In the genomic region with DNA sequence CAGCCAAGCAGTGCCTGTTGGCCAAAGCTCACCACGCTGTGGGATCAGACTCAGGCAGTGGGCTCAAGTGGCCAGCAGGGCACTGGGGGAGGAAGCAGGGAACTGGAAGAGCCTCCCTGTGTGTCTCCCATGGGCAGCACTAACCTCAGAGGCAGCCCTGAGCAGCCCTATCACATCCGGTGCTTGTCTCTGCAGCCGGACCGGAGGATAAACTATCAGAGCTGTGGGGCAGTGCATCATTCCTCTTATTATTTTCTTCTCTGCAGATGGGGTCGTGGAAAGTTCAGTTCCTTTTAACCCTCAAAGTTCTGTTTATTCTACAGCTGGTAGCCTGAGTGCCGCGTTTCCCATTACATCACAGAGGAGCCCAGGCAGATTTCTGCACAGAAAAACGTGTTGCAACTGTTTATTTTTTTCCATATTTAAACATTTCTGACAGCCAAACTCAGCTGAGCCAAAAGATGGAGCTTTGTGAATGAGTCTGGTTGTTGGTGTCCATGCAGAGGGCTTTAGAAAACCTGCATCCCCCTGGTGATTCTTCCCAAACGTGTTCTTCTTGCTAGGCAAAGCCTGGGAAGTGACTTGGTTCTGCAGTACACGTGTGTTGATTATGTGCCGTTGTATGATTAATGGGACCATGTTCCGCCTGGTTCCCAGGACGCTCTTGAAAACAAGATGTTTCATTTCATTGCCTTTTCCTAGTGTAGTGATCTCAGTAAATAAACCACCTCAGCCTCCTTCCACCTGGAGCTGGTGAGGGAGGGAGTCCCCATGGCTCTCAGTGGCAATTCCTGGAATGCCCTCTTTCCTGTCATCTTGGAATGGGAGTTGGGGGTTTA, we compare ENCODE assay signal across 8 mouse cellular contexts.
DNase-seq lines count a peak whose midpoint lies in the region; ATAC-seq lines count a peak whose summit lies in the region.

No protein-coding gene starts in this region.

- H3K9me3 ChIP-seq in heart, embryonic 10.5 days = no peaks in the 10 kb centered on the region
- no peaks in the 10 kb centered on the region for H3K9me3 ChIP-seq in kidney, embryonic 15.5 days (replicated peaks)
- no peaks in the 10 kb centered on the region for H3K9me3 ChIP-seq in lung, embryonic 16.5 days (ENCODE audit: control insufficient read depth, low read length)

- peaks cover 69% of the 10 kb centered on the region for H3K4me1 ChIP-seq in heart, embryonic 10.5 days
- H3K4me1 ChIP-seq in kidney, embryonic 15.5 days = peaks cover 76% of the 10 kb centered on the region
- peaks cover 68% of the 10 kb centered on the region for H3K4me1 ChIP-seq in lung, embryonic 16.5 days (replicated peaks; ENCODE audit: control insufficient read depth, insufficient read depth, low read length)

- WGBS in heart, embryonic 10.5 days = 47% methylated on average over 13 of the region's 13 CpGs
- WGBS in kidney, embryonic 15.5 days = 13% methylated on average over 13 of the region's 13 CpGs
- WGBS in lung, embryonic 16.5 days = 9% methylated on average over 13 of the region's 13 CpGs

- H3K36me3 ChIP-seq in heart, embryonic 10.5 days = peaks cover 5% of the 10 kb centered on the region; the same call in 1 of the 2 replicates
- H3K36me3 ChIP-seq in kidney, embryonic 15.5 days = no peaks in the 10 kb centered on the region; the same call in 1 of the 2 replicates
- no peaks in the 10 kb centered on the region for H3K36me3 ChIP-seq in lung, embryonic 16.5 days (ENCODE audit: control insufficient read depth, insufficient read depth, low read length)

- peak overlapping the region; percentile 78 for H3K27ac ChIP-seq in heart, embryonic 10.5 days
- H3K27ac ChIP-seq in kidney, embryonic 15.5 days = peak overlapping the region; percentile 93
- H3K27ac ChIP-seq in lung, embryonic 16.5 days (ENCODE audit: low read length) = peak overlapping the region; percentile 91

- H3K4me2 ChIP-seq in kidney, embryonic 15.5 days = 0 out of 2 replicates have a peak overlapping the region, but pooled peaks have one; percentile 12
- H3K4me2 ChIP-seq in lung, embryonic 16.5 days (ENCODE audit: low read depth, low read length) = peak overlapping the region; percentile 2; the same call in 1 of the 2 replicates

- H3K27me3 ChIP-seq in heart, embryonic 10.5 days (ENCODE audit: insufficient read depth, poor library complexity, severe bottlenecking) = no peaks in the 10 kb centered on the region
- no peaks in the 10 kb centered on the region for H3K27me3 ChIP-seq in kidney, embryonic 15.5 days
- no peaks in the 10 kb centered on the region for H3K27me3 ChIP-seq in lung, embryonic 16.5 days (ENCODE audit: control insufficient read depth, insufficient read depth, low read depth, low read length)

- H3K9ac ChIP-seq in kidney, embryonic 15.5 days = no peak overlapping the region
- no peak overlapping the region for H3K9ac ChIP-seq in lung, embryonic 16.5 days (ENCODE audit: low read length)

- ATAC-seq in kidney, embryonic 15.5 days (replicated peaks; ENCODE audit: low FRiP score) = peak; percentile 74
- peak; percentile 71 for ATAC-seq in lung, embryonic 16.5 days (ENCODE audit: low read depth)

- no peak overlapping the region for H3K4me3 ChIP-seq in heart, embryonic 10.5 days
- H3K4me3 ChIP-seq in kidney, embryonic 15.5 days (replicated peaks) = no peak overlapping the region
- H3K4me3 ChIP-seq in lung, embryonic 16.5 days (ENCODE audit: low read length) = no peak overlapping the region

- peak; percentile 50 for DNase-seq in ovary, adult 18-20 months (ENCODE audit: low spot score)
- no peak for DNase-seq in ovary, postnatal 10 days (ENCODE audit: low spot score)
- DNase-seq in heart, embryonic 10.5 days (ENCODE audit: low spot score) = peak; percentile 88
- no peak for DNase-seq in thymus, postnatal 4 days
- DNase-seq in spleen, postnatal 4 days (ENCODE audit: low spot score in 2 of 2) = no peak
- DNase-seq in thymus, postnatal 25 days = no peak

Comparison
In these comparisons a context has a peak if more than half of its experiments do, and no peak if none do; other contexts are left out.
1. DNase-seq: peak in ovary, adult 18-20 months (single experiment) and heart, embryonic 10.5 days (single experiment); none in ovary, postnatal 10 days (single experiment), thymus, postnatal 4 days (single experiment), spleen, postnatal 4 days (0 of 2) and thymus, postnatal 25 days (single experiment).
2. Peak in every context shown above with its lines, with median percentiles within 50 percentile points of each other: H3K27ac ChIP-seq.